Mouse (Mus musculus): Measurements from ENCODE around the gene Ring1. TPM values are rescaled to one million over a fixed set of nuclear protein-coding genes. Genes with fewer than 3 reads are reported as not detected.

Gene Ring1
- polyA plus RNA-seq, 1 experiment from 2014 or later: 10.7 TPM

- Histone ChIP-seq H3K4me3 (no peak overlapping the region), H3K9me3 (replicated peaks) (no peaks in the 10 kb centered on the region), H3K4me2 (peak overlapping the region; percentile 78), H3K36me3 (no peaks in the 10 kb centered on the region), H3K27me3 (replicated peaks) (peaks cover 44% of the 10 kb centered on the region), H3K4me1 (peaks cover 42% of the 10 kb centered on the region), H3K27ac (0 out of 2 replicates have a peak overlapping the region, but pooled peaks have one; percentile 48), H3K9ac (0 out of 2 replicates have a peak overlapping the region, but pooled peaks have one; percentile 30)
- 69% methylated on average over 19 of the region's 19 CpGs for WGBS (ENCODE audit: insufficient replicate concordance)
- no peak for ATAC-seq
Measured at GRCm38 (mm10) chr17:33980181-33981035, 44.1 kb downstream of the Ring1 start.

DNA sequence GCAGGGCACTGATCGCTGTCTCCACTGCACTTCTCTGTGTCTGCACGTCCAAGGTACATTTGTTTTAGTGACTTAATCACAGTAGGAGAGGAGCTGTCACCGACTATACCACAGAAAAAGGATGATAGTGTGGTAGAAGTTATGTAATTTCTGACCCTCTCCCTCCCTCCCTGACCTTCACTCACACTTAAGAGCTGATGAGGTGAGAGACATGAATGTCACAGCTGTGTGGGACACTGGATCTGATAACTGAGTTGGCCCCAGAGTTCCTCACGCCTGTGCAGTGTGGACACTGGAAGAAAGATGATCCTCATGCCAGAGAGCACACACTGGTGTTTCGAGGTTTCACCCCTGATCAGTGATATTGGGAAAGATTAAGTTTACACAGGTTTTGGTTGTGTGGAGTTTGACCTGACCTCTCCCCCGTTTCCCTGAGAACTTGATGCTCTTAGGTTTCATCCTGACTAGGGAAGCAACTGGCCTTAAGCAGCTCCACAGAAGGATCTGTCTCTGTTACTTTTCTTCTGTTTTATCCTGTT is 44.9 kb downstream of the Ring1 start:
- WGBS (ENCODE audit: insufficient replicate concordance): 53% methylated on average over 6 of the region's 6 CpGs
- no peak for ATAC-seq
- Histone ChIP-seq H3K36me3 (no peaks in the 10 kb centered on the region), H3K4me1 (peaks cover 42% of the 10 kb centered on the region), H3K9ac (no peak overlapping the region), H3K9me3 (replicated peaks) (no peaks in the 10 kb centered on the region), H3K4me3 (no peak overlapping the region), H3K4me2 (0 out of 2 replicates have a peak overlapping the region, but pooled peaks have one; percentile 89), H3K27me3 (replicated peaks) (peaks cover 44% of the 10 kb centered on the region), H3K27ac (peak overlapping the region; percentile 67; the same call in 1 of the 2 replicates)

DNA sequence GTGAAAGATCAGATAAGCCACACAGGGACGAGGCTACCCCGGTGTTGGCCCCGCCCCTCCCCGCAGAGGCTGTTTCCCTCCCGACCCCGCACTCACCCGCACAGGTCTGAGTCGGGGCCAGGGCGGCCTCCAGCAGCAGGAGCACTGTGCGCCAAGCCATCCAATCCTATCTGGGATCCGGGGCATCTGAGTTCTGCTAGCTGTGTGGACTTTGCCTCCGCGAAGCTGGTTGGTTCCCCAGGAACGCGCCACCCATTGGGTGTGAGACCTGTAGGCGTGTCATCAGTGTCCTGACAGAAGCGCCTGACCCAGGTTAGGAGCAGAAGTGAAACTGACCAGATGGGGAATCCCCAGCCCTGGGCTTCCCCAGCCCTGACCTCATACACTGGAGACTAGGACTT is 45.8 kb downstream of the Ring1 start:
- H3K27ac ChIP-seq: peak overlapping the region; percentile 67
- peak; percentile 79 for ATAC-seq
- H3K36me3 ChIP-seq: no peaks in the 10 kb centered on the region
- H3K9me3 ChIP-seq (replicated peaks): no peaks in the 10 kb centered on the region
- H3K4me2 ChIP-seq: peak overlapping the region; percentile 89
- H3K9ac ChIP-seq: peak overlapping the region; percentile 62
- WGBS (ENCODE audit: insufficient replicate concordance): under 1% methylated on average over 17 of the region's 17 CpGs
- peak overlapping the region; percentile 59 for H3K4me3 ChIP-seq
- peaks cover 47% of the 10 kb centered on the region for H3K27me3 ChIP-seq (replicated peaks)
- H3K4me1 ChIP-seq: peaks cover 45% of the 10 kb centered on the region

GRCm38 (mm10) chr17:33977861-33978557 is 46.5 kb downstream of the Ring1 start:
- no peaks in the 10 kb centered on the region for H3K36me3 ChIP-seq
- WGBS (ENCODE audit: insufficient replicate concordance): 2% methylated on average over 57 of the region's 57 CpGs
- H3K9me3 ChIP-seq (replicated peaks): no peaks in the 10 kb centered on the region
- peak overlapping the region; percentile 89 for H3K4me2 ChIP-seq
- H3K27me3 ChIP-seq (replicated peaks): peaks cover 47% of the 10 kb centered on the region
- H3K9ac ChIP-seq: peak overlapping the region; percentile 62
- ATAC-seq: no peak; the same call in 1 of the 2 replicates
- peak overlapping the region; percentile 67 for H3K27ac ChIP-seq
- peak overlapping the region; percentile 59 for H3K4me3 ChIP-seq
- peaks cover 47% of the 10 kb centered on the region for H3K4me1 ChIP-seq

- H3K36me3 ChIP-seq: no peaks in the 10 kb centered on the region
- WGBS (ENCODE audit: insufficient replicate concordance): 42% methylated on average over 3 of the region's 3 CpGs
- no peak overlapping the region for H3K4me2 ChIP-seq
- no peak overlapping the region for H3K4me3 ChIP-seq
- H3K27me3 ChIP-seq (replicated peaks): peaks cover 30% of the 10 kb centered on the region
- no peak overlapping the region for H3K9ac ChIP-seq
- ATAC-seq: peak; percentile 36; the same call in 1 of the 2 replicates
- peaks cover 11% of the 10 kb centered on the region; the same call in 1 of the 2 replicates for H3K9me3 ChIP-seq (replicated peaks)
- H3K4me1 ChIP-seq: peaks cover 19% of the 10 kb centered on the region
- no peak overlapping the region for H3K27ac ChIP-seq
Measured at GRCm38 (mm10) chr17:33973572-33973971, 50.9 kb downstream of the Ring1 start.

GRCm38 (mm10) chr17:33972691-33973090 is 51.8 kb downstream of the Ring1 start:
- H3K4me3 ChIP-seq: no peak overlapping the region
- H3K27me3 ChIP-seq (replicated peaks): peaks cover 21% of the 10 kb centered on the region
- no peak for ATAC-seq
- H3K36me3 ChIP-seq: no peaks in the 10 kb centered on the region
- H3K4me1 ChIP-seq: peaks cover 11% of the 10 kb centered on the region
- no peak overlapping the region for H3K27ac ChIP-seq
- H3K9me3 ChIP-seq (replicated peaks): peaks cover 11% of the 10 kb centered on the region; the same call in 1 of the 2 replicates
- H3K4me2 ChIP-seq: no peak overlapping the region
- 4% methylated on average over 1 of the region's 1 CpGs for WGBS (ENCODE audit: insufficient replicate concordance)
- H3K9ac ChIP-seq: no peak overlapping the region

MicroRNAs within 50 kb of the gene (microRNA counts, 519-probe panel; counts per million panel counts)
- microRNA mmu-miR-219: 582 counts per million, percentile 70 among the panel's probes with 10 or more counts

Small RNA genes lying within 50 kb of the gene (microRNA-seq; reads per million reads assigned to microRNA genes)
- gene Mir219a-1 (2.5 reads per million), gene Mir219c (not detected)

Other genes with a start within 250 kb of the Ring1 start
- gene Angptl4, start 242.8 kb downstream of the Ring1 start, polyA plus RNA-seq (2016; fragmentation: Nextera tagmentation; extraction: Ambion mirVana): 17.3 and 21.0 TPM in 2 replicates
- gene Kank3, start 214.2 kb downstream of the Ring1 start, polyA plus RNA-seq (2016; fragmentation: Nextera tagmentation; extraction: Ambion mirVana): 12.6 and 13.2 TPM in 2 replicates
- 689 and 715 TPM in 2 replicates for gene Rps28, start 200.1 kb downstream of the Ring1 start, polyA plus RNA-seq (2016; fragmentation: Nextera tagmentation; extraction: Ambion mirVana)
- gene Ndufa7, start 200.1 kb downstream of the Ring1 start, polyA plus RNA-seq (2016; fragmentation: Nextera tagmentation; extraction: Ambion mirVana): 296 and 311 TPM in 2 replicates
- gene Cd320, start 181.6 kb downstream of the Ring1 start, polyA plus RNA-seq (2016; fragmentation: Nextera tagmentation; extraction: Ambion mirVana): 22.2 and 24.1 TPM in 2 replicates
- gene Gm7029, start 150.8 kb downstream of the Ring1 start, polyA plus RNA-seq (2016; fragmentation: Nextera tagmentation; extraction: Ambion mirVana): not detected in 2 replicates
- gene Kifc1, start 134.0 kb downstream of the Ring1 start, polyA plus RNA-seq (2016; fragmentation: Nextera tagmentation; extraction: Ambion mirVana): 4.8 and 6.0 TPM in 2 replicates
- 0.51 and 0.78 TPM in 2 replicates for gene Platr17, start 119.5 kb downstream of the Ring1 start, polyA plus RNA-seq (2016; fragmentation: Nextera tagmentation; extraction: Ambion mirVana)
- gene Daxx, start 115.3 kb downstream of the Ring1 start, polyA plus RNA-seq (2016; fragmentation: Nextera tagmentation; extraction: Ambion mirVana): 33.4 and 37.1 TPM in 2 replicates
- 29.4 and 30.1 TPM in 2 replicates for gene Tapbp, start 108.8 kb downstream of the Ring1 start, polyA plus RNA-seq (2016; fragmentation: Nextera tagmentation; extraction: Ambion mirVana)
- 13.6 and 14.8 TPM in 2 replicates for gene Zbtb22, start 108.8 kb downstream of the Ring1 start, polyA plus RNA-seq (2016; fragmentation: Nextera tagmentation; extraction: Ambion mirVana)
- gene Rgl2, start 95.1 kb downstream of the Ring1 start, polyA plus RNA-seq (2016; fragmentation: Nextera tagmentation; extraction: Ambion mirVana): 17.3 and 18.4 TPM in 2 replicates
- 164 and 177 TPM in 2 replicates for gene Pfdn6, start 84.3 kb downstream of the Ring1 start, polyA plus RNA-seq (2016; fragmentation: Nextera tagmentation; extraction: Ambion mirVana)
- gene Wdr46, start 84.0 kb downstream of the Ring1 start, polyA plus RNA-seq (2016; fragmentation: Nextera tagmentation; extraction: Ambion mirVana): 49.4 and 52.7 TPM in 2 replicates
- gene B3galt4, start 73.2 kb downstream of the Ring1 start, polyA plus RNA-seq (2016; fragmentation: Nextera tagmentation; extraction: Ambion mirVana): 2.1 and 2.6 TPM in 2 replicates
- 41.1 and 43.5 TPM in 2 replicates for gene Vps52, start 68.9 kb downstream of the Ring1 start, polyA plus RNA-seq (2016; fragmentation: Nextera tagmentation; extraction: Ambion mirVana)
- 1,396 and 1,433 TPM in 2 replicates for gene Rps18, start 68.7 kb downstream of the Ring1 start, polyA plus RNA-seq (2016; fragmentation: Nextera tagmentation; extraction: Ambion mirVana)
- 82.1 and 83.5 TPM in 2 replicates for gene H2-K1, start 24.3 kb downstream of the Ring1 start, polyA plus RNA-seq (2016; fragmentation: Nextera tagmentation; extraction: Ambion mirVana)
- gene H2-Ke6, start 3.4 kb upstream of the Ring1 start, polyA plus RNA-seq (2016; fragmentation: Nextera tagmentation; extraction: Ambion mirVana): 33.2 and 36.1 TPM in 2 replicates
- 91.7 and 96.0 TPM in 2 replicates for gene Slc39a7, start 7.0 kb upstream of the Ring1 start, polyA plus RNA-seq (2016; fragmentation: Nextera tagmentation; extraction: Ambion mirVana)
- gene Rxrb, start 7.1 kb upstream of the Ring1 start, polyA plus RNA-seq (2016; fragmentation: Nextera tagmentation; extraction: Ambion mirVana): 29.2 and 31.3 TPM in 2 replicates
- gene Col11a2, start 14.8 kb upstream of the Ring1 start, polyA plus RNA-seq (2016; fragmentation: Nextera tagmentation; extraction: Ambion mirVana): 0.37 and 0.54 TPM in 2 replicates
- gene H2-Oa, start 67.7 kb upstream of the Ring1 start, polyA plus RNA-seq (2016; fragmentation: Nextera tagmentation; extraction: Ambion mirVana): 0.37 and 0.56 TPM in 2 replicates
- gene H2-DMa, start 94.9 kb upstream of the Ring1 start, polyA plus RNA-seq (2016; fragmentation: Nextera tagmentation; extraction: Ambion mirVana): 3.1 and 4.3 TPM in 2 replicates
- gene Brd2, start 98.0 kb upstream of the Ring1 start, polyA plus RNA-seq (2016; fragmentation: Nextera tagmentation; extraction: Ambion mirVana): 59.9 and 66.1 TPM in 2 replicates
- 0.30 and 0.35 TPM in 2 replicates for gene H2-DMb2, start 118.6 kb upstream of the Ring1 start, polyA plus RNA-seq (2016; fragmentation: Nextera tagmentation; extraction: Ambion mirVana)
- gene H2-DMb1, start 128.4 kb upstream of the Ring1 start, polyA plus RNA-seq (2016; fragmentation: Nextera tagmentation; extraction: Ambion mirVana): 0.21 and 0.45 TPM in 2 replicates
- 2.3 and 2.6 TPM in 2 replicates for gene Tap1, start 162.9 kb upstream of the Ring1 start, polyA plus RNA-seq (2016; fragmentation: Nextera tagmentation; extraction: Ambion mirVana)
- gene Psmb9, start 163.1 kb upstream of the Ring1 start, polyA plus RNA-seq (2016; fragmentation: Nextera tagmentation; extraction: Ambion mirVana): 4.5 and 5.0 TPM in 2 replicates
- gene Psmb8, start 173.0 kb upstream of the Ring1 start, polyA plus RNA-seq (2016; fragmentation: Nextera tagmentation; extraction: Ambion mirVana): 12.5 and 13.5 TPM in 2 replicates
- gene Tap2, start 178.8 kb upstream of the Ring1 start, polyA plus RNA-seq (2016; fragmentation: Nextera tagmentation; extraction: Ambion mirVana): 5.6 and 6.9 TPM in 2 replicates
- gene H2-Ob, start 214.2 kb upstream of the Ring1 start, polyA plus RNA-seq (2016; fragmentation: Nextera tagmentation; extraction: Ambion mirVana): 0.05 and 0.19 TPM in 2 replicates
- gene H2-Ab1, start 233.0 kb upstream of the Ring1 start, polyA plus RNA-seq (2016; fragmentation: Nextera tagmentation; extraction: Ambion mirVana): 2.9 and 3.1 TPM in 2 replicates